Mouse (Mus musculus): ENCODE measurements at regions not wholly inside any gene's neighbourhood (a gene's known extent, or its start where the extent isn't known, plus 50 kb on each side); places are given as distances from the start of the nearest gene placed in this dataset.
A peak's percentile ranks its signal among the peaks of the same experiment; 100 is the strongest.

DNA sequence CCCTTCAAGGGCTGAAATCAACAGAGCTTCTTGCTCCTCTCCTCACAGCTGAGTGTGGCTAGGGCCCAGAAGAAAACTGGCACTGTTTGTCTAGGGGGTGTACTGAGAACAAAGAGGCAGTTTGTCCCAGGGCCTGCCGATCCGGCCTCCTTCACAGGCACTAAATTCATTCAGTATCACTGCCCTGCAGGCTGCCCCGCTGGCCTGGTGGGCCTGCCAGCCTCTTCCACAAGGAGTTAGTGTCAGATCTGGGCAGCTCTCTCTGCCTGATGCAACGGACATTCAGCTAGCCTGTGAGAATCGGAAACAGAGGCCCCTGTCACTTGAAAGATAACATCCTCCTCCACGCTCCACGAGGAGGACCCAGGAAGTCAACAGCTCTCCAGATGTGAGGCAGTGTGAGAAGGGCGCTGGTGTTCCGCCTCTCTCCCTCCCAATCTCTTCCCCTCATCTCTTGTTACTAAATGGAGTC is 83.5 kb upstream of the Usp24 start (continued):
- TF ChIP-seq CTCF (IDR thresholded peaks at IDR 0.05 in 2 of 3, conservative IDR thresholded peaks at IDR 0.05 in 1 of 3; ENCODE audit: control insufficient read depth in 1 of 3, insufficient read depth in 1 of 3, low read depth in 2 of 3, low read length in 3 of 3, poor library complexity in 1 of 3, severe bottlenecking in 1 of 3) (no peak), SMC3 (IDR thresholded peaks at IDR 0.05; ENCODE audit: low read depth, low read length) (0 out of 2 replicates have a peak, but pooled peaks have one; percentile 24), TCF12 (IDR thresholded peaks at IDR 0.05; ENCODE audit: low read depth, low read length) (peak; percentile 81)

- Histone ChIP-seq H3K4me1 (ENCODE audit: control insufficient read depth in 1 of 2, insufficient read depth in 2 of 2, low read length in 2 of 2) (peaks cover 10 to 11% of the 10 kb centered on the region in 2 experiments), H3K36me3 (ENCODE audit: control insufficient read depth in 1 of 2, insufficient read depth in 2 of 2, low read length in 2 of 2) (peaks cover 0 to 14% of the 10 kb centered on the region in 2 experiments; a peak in 2 of 4 replicates), H3K27ac (ENCODE audit: control insufficient read depth, low read depth, low read length) (no peak overlapping the region), H3K4me3 (ENCODE audit: control insufficient read depth in 1 of 2, insufficient read depth in 1 of 2, low read depth in 2 of 2, low read length in 2 of 2) (no peak overlapping the region), H3K27me3 (ENCODE audit: control insufficient read depth in 1 of 2, insufficient read depth in 2 of 2, low read length in 2 of 2) (no peaks in the 10 kb centered on the region), H3K79me2 (ENCODE audit: control insufficient read depth, insufficient read depth, low read length, poor library complexity) (no peaks in the 10 kb centered on the region), H3K9me3 (replicated peaks; ENCODE audit: insufficient read depth, low read length) (no peaks in the 10 kb centered on the region), H3K9ac (ENCODE audit: control insufficient read depth, low read depth, low read length, poor library complexity, severe bottlenecking) (no peak overlapping the region)
- no peak for DNase-seq (ENCODE audit: low read depth, low spot score)
- no peak for TF ChIP-seq ZNF384 (IDR thresholded peaks at IDR 0.05; ENCODE audit: low read depth, low read length)
- no peak for TF ChIP-seq UBTF (IDR thresholded peaks at IDR 0.05; ENCODE audit: borderline replicate concordance, insufficient read depth, low read depth, low read length)
- no peak for TF ChIP-seq RAD21 (IDR thresholded peaks at IDR 0.05; ENCODE audit: low read depth, low read length)
- no peak for TF ChIP-seq ELF1 (IDR thresholded peaks at IDR 0.05; ENCODE audit: low read depth, low read length)
- no peak for TF ChIP-seq GABPA (IDR thresholded peaks at IDR 0.05; ENCODE audit: low read depth, low read length)
Observed at GRCm38 (mm10) chr4:106244384-106244819, 71.6 kb upstream of the Usp24 start.

DNA sequence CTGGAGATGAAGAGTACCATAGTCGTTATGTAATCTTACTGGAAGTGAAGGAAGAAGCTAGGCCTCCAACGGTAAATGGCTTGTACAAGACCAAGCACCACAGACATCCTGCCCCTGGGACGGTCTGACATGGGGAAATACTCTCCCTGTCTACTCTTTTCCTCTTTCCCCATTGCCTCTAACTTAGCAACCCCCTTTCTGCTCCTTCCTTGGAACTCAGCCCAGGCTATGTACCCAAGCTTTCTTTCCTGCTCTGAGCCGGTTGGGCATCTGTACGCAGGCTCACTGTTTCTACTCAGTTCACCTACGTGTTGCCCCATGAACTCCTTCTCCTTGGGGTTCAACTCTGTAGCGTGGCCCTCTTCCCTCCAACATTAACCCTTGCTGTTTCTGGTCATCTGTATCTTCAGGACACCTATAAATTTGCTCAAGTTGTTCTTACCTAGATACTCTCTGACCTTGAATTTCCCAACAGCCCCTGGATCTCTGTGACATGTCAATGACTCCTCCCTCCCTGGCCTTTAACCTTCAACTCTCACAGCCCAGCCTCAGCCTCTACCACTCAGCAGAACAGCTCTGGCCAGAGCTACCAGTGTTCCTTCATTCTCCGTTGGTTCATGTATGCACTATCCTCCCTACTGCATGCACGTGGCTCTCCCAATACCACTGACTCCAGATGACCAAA is 71.0 kb upstream of the Usp24 start:
- no peak for DNase-seq (ENCODE audit: low read depth, low spot score)
- H3K9me3 ChIP-seq (replicated peaks; ENCODE audit: insufficient read depth, low read length), result no peaks in the 10 kb centered on the region
- peaks cover 11 to 12% of the 10 kb centered on the region in 2 experiments for H3K4me1 ChIP-seq (ENCODE audit: control insufficient read depth in 1 of 2, insufficient read depth in 2 of 2, low read length in 2 of 2)
- H3K27ac ChIP-seq (ENCODE audit: control insufficient read depth, low read depth, low read length), result no peak overlapping the region
- H3K4me3 ChIP-seq (ENCODE audit: control insufficient read depth in 1 of 2, insufficient read depth in 1 of 2, low read depth in 2 of 2, low read length in 2 of 2), result no peak overlapping the region
- no peaks in the 10 kb centered on the region for H3K79me2 ChIP-seq (ENCODE audit: control insufficient read depth, insufficient read depth, low read length, poor library complexity)
- H3K9ac ChIP-seq (ENCODE audit: control insufficient read depth, low read depth, low read length, poor library complexity, severe bottlenecking), result no peak overlapping the region
- H3K36me3 ChIP-seq (ENCODE audit: control insufficient read depth in 1 of 2, insufficient read depth in 2 of 2, low read length in 2 of 2), result peaks cover 0 to 16% of the 10 kb centered on the region in 2 experiments; a peak in 2 of 4 replicates
- no peaks in the 10 kb centered on the region for H3K27me3 ChIP-seq (ENCODE audit: control insufficient read depth in 1 of 2, insufficient read depth in 2 of 2, low read length in 2 of 2)
- TF ChIP-seq HCFC1 (IDR thresholded peaks at IDR 0.05; ENCODE audit: low read depth, low read length), result no peak
- TF ChIP-seq ZC3H11A (IDR thresholded peaks at IDR 0.05; ENCODE audit: low read depth, low read length), result no peak
- TF ChIP-seq GATA1 (IDR thresholded peaks at IDR 0.05; ENCODE audit: low read depth, low read length), result no peak
- no peak for TF ChIP-seq ZKSCAN1 (IDR thresholded peaks at IDR 0.05; ENCODE audit: low read depth, low read length)
- no peak for TF ChIP-seq NRF1 (IDR thresholded peaks at IDR 0.05; ENCODE audit: insufficient read depth, low read depth, low read length, poor library complexity, severe bottlenecking)
- no peak for TF ChIP-seq MAZ (IDR thresholded peaks at IDR 0.05; ENCODE audit: low read depth, low read length)
- TF ChIP-seq USF2 (IDR thresholded peaks at IDR 0.05; ENCODE audit: borderline replicate concordance in 1 of 2, insufficient read depth in 1 of 2, low read depth in 1 of 2, low read length in 2 of 2), result no peak
- TF ChIP-seq CHD1 (IDR thresholded peaks at IDR 0.05; ENCODE audit: low read depth, low read length), result no peak
- TF ChIP-seq ETS1 (IDR thresholded peaks at IDR 0.05; ENCODE audit: low read depth, low read length), result no peak
- no peak for TF ChIP-seq RCOR1 (IDR thresholded peaks at IDR 0.05; ENCODE audit: low read depth, low read length)
- TF ChIP-seq NELFE (IDR thresholded peaks at IDR 0.05; ENCODE audit: low read depth, low read length), result no peak
